ENCODE assay signal across 8 mouse cellular contexts in the genomic region with DNA sequence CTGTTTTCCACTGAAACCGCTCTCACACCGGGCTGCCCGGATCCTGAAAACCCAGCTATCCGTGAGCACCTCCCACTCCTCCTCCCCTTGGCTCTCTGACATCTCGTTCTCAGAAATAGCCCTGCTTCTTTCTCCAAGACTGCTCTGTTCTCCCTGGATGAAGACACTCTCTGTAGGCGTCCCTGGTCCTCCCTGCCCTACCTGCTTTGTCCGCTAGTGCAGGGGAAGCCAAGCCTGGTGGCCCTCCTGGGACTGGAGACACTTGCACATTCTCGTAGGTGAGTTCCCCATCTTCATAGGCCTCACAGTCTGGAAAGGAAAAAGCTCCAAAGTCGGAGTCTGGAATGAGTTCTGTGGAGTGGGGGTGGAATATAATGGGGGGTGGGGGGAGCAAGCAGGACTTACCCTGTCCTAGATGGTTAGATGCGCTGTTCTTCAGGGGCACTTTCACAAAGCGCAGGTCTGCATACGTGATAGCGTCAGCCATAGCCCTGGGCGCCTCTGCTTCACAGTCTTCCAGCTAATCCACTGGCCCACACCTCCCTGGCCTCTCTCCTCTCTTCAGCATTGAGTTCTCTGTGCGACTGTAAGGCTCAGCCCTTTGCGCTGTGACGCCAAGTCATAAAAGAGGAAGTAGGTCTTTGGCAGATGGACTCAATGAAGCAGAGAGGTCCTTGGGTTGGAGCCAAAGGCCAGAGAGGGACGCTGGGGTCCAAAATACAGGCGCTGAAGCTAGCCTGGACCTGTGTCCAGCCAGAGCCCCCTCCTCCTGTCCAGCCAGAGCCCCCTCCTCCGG. TPM values are rescaled to one million over a fixed set of nuclear protein-coding genes. Genes with fewer than 3 reads are reported as not detected.
DNase-seq lines count a peak whose midpoint lies in the region; ATAC-seq and TF ChIP-seq lines count a peak whose summit lies in the region.

A gene (minus strand): TSS at position 588 of the 796 bp plus-strand sequence.

- H3K4me1 ChIP-seq in kidney, embryonic 14.5 days (ENCODE audit: control insufficient read depth, insufficient read depth, low read length) = peaks cover 16% of the 10 kb centered on the region
- peaks cover 11% of the 10 kb centered on the region for H3K4me1 ChIP-seq in hindbrain, embryonic 16.5 days (ENCODE audit: control insufficient read depth, insufficient read depth, low read depth, low read length)
- peaks cover 27% of the 10 kb centered on the region for H3K4me1 ChIP-seq in midbrain, embryonic 10.5 days
- H3K4me1 ChIP-seq in stomach, postnatal 0 days (replicated peaks; ENCODE audit: control insufficient read depth, insufficient read depth) = peaks cover 3% of the 10 kb centered on the region

- peak; percentile 37 for TF ChIP-seq CTCF in stomach, postnatal 0 days (IDR thresholded peaks at IDR 0.05; ENCODE audit: low read depth)

- H3K27me3 ChIP-seq in kidney, embryonic 14.5 days (ENCODE audit: control insufficient read depth, insufficient read depth, low read length) = peaks cover 20% of the 10 kb centered on the region; the same call in 1 of the 2 replicates
- peaks cover 3% of the 10 kb centered on the region; the same call in 1 of the 2 replicates for H3K27me3 ChIP-seq in hindbrain, embryonic 16.5 days (replicated peaks; ENCODE audit: control insufficient read depth, insufficient read depth, low read length)
- H3K27me3 ChIP-seq in midbrain, embryonic 10.5 days (ENCODE audit: low read depth, poor library complexity, severe bottlenecking) = peaks cover 52% of the 10 kb centered on the region
- no peaks in the 10 kb centered on the region for H3K27me3 ChIP-seq in stomach, postnatal 0 days (ENCODE audit: control insufficient read depth, insufficient read depth, low read length)

- no peak for TF ChIP-seq EP300 in stomach, postnatal 0 days (optimal IDR thresholded peaks at IDR 0.05)

- peak; percentile 20; the same call in 1 of the 2 replicates for ATAC-seq in kidney, embryonic 14.5 days (ENCODE audit: low FRiP score, low TSS enrichment)
- ATAC-seq in hindbrain, embryonic 16.5 days = 0 out of 2 replicates have a peak, but pooled peaks have one; percentile 22
- no peak for ATAC-seq in stomach, postnatal 0 days (ENCODE audit: low FRiP score, low TSS enrichment)

- peak within 1 kb of the TSS; percentile 42; the same call in 1 of the 2 replicates for H3K9ac ChIP-seq in kidney, embryonic 14.5 days (ENCODE audit: low read depth, low read length)
- H3K9ac ChIP-seq in hindbrain, embryonic 16.5 days (ENCODE audit: low read depth, low read length) = peak within 1 kb of the TSS; percentile 7; the same call in 1 of the 2 replicates
- H3K9ac ChIP-seq in stomach, postnatal 0 days (ENCODE audit: low read length) = peak within 1 kb of the TSS; percentile 23; the same call in 1 of the 2 replicates

- 23% methylated on average over 20 of the region's 20 CpGs for WGBS in kidney, embryonic 14.5 days
- 37% methylated on average over 20 of the region's 20 CpGs for WGBS in hindbrain, embryonic 16.5 days
- 33% methylated on average over 20 of the region's 20 CpGs for WGBS in midbrain, embryonic 10.5 days
- 33% methylated on average over 20 of the region's 20 CpGs for WGBS in stomach, postnatal 0 days

- H3K9me3 ChIP-seq in kidney, embryonic 14.5 days (ENCODE audit: control insufficient read depth, low read length) = no peaks in the 10 kb centered on the region
- no peaks in the 10 kb centered on the region for H3K9me3 ChIP-seq in hindbrain, embryonic 16.5 days (ENCODE audit: control insufficient read depth, low read length)
- no peaks in the 10 kb centered on the region for H3K9me3 ChIP-seq in midbrain, embryonic 10.5 days (replicated peaks)
- no peaks in the 10 kb centered on the region for H3K9me3 ChIP-seq in stomach, postnatal 0 days (ENCODE audit: control insufficient read depth, low read length)

- no peaks in the 10 kb centered on the region for H3K36me3 ChIP-seq in kidney, embryonic 14.5 days (ENCODE audit: control insufficient read depth, insufficient read depth, low read length)
- H3K36me3 ChIP-seq in hindbrain, embryonic 16.5 days (ENCODE audit: control insufficient read depth, insufficient read depth, low read length) = no peaks in the 10 kb centered on the region
- no peaks in the 10 kb centered on the region for H3K36me3 ChIP-seq in midbrain, embryonic 10.5 days
- no peaks in the 10 kb centered on the region for H3K36me3 ChIP-seq in stomach, postnatal 0 days (ENCODE audit: control insufficient read depth, insufficient read depth, low read length)

- no peak within 1 kb of the TSS for H3K27ac ChIP-seq in kidney, embryonic 14.5 days (ENCODE audit: low read depth, low read length)
- H3K27ac ChIP-seq in hindbrain, embryonic 16.5 days (ENCODE audit: low read depth, low read length) = no peak within 1 kb of the TSS
- H3K27ac ChIP-seq in midbrain, embryonic 10.5 days (replicated peaks) = peak within 1 kb of the TSS; percentile 61; the same call in 1 of the 2 replicates
- no peak within 1 kb of the TSS for H3K27ac ChIP-seq in stomach, postnatal 0 days (replicated peaks)

- no peak for DNase-seq in kidney, postnatal 25 days
- DNase-seq in embryo, embryonic 11 days = peak; percentile 24
- no peak for DNase-seq in midbrain, embryonic 10.5 days (ENCODE audit: low spot score)
- DNase-seq in stomach, postnatal 0 days (ENCODE audit: low spot score) = no peak
- no peak for DNase-seq in left cerebral cortex, adult 11 months (ENCODE audit: low spot score)
- DNase-seq in adrenal gland, adult 8-10 months = no peak

- H3K4me2 ChIP-seq in kidney, embryonic 14.5 days (replicated peaks; ENCODE audit: low read depth, low read length) = peak within 1 kb of the TSS; percentile 51
- H3K4me2 ChIP-seq in hindbrain, embryonic 16.5 days (ENCODE audit: low read length) = peak within 1 kb of the TSS; percentile 40
- peak within 1 kb of the TSS; percentile 35 for H3K4me2 ChIP-seq in stomach, postnatal 0 days (replicated peaks; ENCODE audit: low read depth)

- peak within 1 kb of the TSS; percentile 26 for H3K4me3 ChIP-seq in kidney, embryonic 14.5 days (ENCODE audit: low read length)
- peak within 1 kb of the TSS; percentile 3 for H3K4me3 ChIP-seq in hindbrain, embryonic 16.5 days (ENCODE audit: low read length)
- peak within 1 kb of the TSS; percentile 52 for H3K4me3 ChIP-seq in midbrain, embryonic 10.5 days
- H3K4me3 ChIP-seq in stomach, postnatal 0 days (ENCODE audit: low read depth, low read length) = peak within 1 kb of the TSS; percentile 17

RNA-seq across cellular contexts. Expression of the gene that starts here (rescaled TPM):
- 5.1 and 5.2 TPM in 2 replicates for polyA plus RNA-seq in kidney, embryonic 14.5 days (2014; fragmentation: Nextera tagmentation; extraction: Ambion mirVana)
- 5.1 and 5.3 TPM in 2 replicates for polyA plus RNA-seq in hindbrain, embryonic 16.5 days (2015; fragmentation: Nextera tagmentation; extraction: Ambion mirVana)
- 1.4 and 1.8 TPM in 2 replicates for polyA plus RNA-seq in midbrain, embryonic 10.5 days (2016; fragmentation: Nextera tagmentation; extraction: Ambion mirVana)
- 2.8 and 3.2 TPM in 2 replicates for polyA plus RNA-seq in stomach, postnatal 0 days (2015; fragmentation: Nextera tagmentation; extraction: Ambion mirVana)
- total RNA-seq in adrenal gland, adult 8-10 months (2022) = 1 to 10 TPM; 1.6 to 5.6 (median 4.9) TPM
